Mouse (Mus musculus) kidney, adult 11 months (tissue): ENCODE results near the gene Atp6v0a4.

Experiments
- DNase-seq: peaks from one replicate; pipeline ENCODE4 v3.0.0; 2022

Gene Atp6v0a4

GRCm38 (mm10) chr6:38124882-38125281 lies 496 bp upstream of the Atp6v0a4 start:
- peak; percentile 51 for DNase-seq

GRCm38 (mm10) chr6:38123471-38124206 lies 747 bp downstream of the Atp6v0a4 start:
- no peak for DNase-seq

GRCm38 (mm10) chr6:38122791-38123190 lies 1.6 kb downstream of the Atp6v0a4 start:
- DNase-seq = peak; percentile 71

GRCm38 (mm10) chr6:38121843-38122242 lies 2.5 kb downstream of the Atp6v0a4 start:
- no peak for DNase-seq

GRCm38 (mm10) chr6:38120681-38121371 lies 3.6 kb downstream of the Atp6v0a4 start:
- DNase-seq = peak; percentile 88

GRCm38 (mm10) chr6:38118341-38118740 lies 6.0 kb downstream of the Atp6v0a4 start:
- no peak for DNase-seq

GRCm38 (mm10) chr6:38116107-38116770 lies 8.1 kb downstream of the Atp6v0a4 start:
- DNase-seq = no peak

GRCm38 (mm10) chr6:38110859-38111258 lies 13.5 kb downstream of the Atp6v0a4 start:
- peak; percentile 83 for DNase-seq

- peak; percentile 52 for DNase-seq
These were observed 14.5 kb downstream of the Atp6v0a4 start for GRCm38 (mm10) chr6:38109871-38110270.

- peak; percentile 72 for DNase-seq
These were observed 15.1 kb downstream of the Atp6v0a4 start, which contains the start of gene Tmem213 for GRCm38 (mm10) chr6:38109160-38109795. Gene Tmem213 (plus strand): TSS chr6:38109255.

- no peak for DNase-seq
These were observed 15.9 kb downstream of the Atp6v0a4 start for GRCm38 (mm10) chr6:38108449-38108848.

GRCm38 (mm10) chr6:38105924-38106323 lies 18.5 kb downstream of the Atp6v0a4 start:
- no peak for DNase-seq

- DNase-seq = no peak
These were observed 20.6 kb downstream of the Atp6v0a4 start for GRCm38 (mm10) chr6:38103775-38104174.

- DNase-seq = no peak
These were observed 22.1 kb downstream of the Atp6v0a4 start for GRCm38 (mm10) chr6:38102216-38102795.

GRCm38 (mm10) chr6:38096961-38097370 lies 27.4 kb downstream of the Atp6v0a4 start:
- DNase-seq = peak; percentile 77

GRCm38 (mm10) chr6:38094701-38095100 lies 29.7 kb downstream of the Atp6v0a4 start:
- DNase-seq = no peak

- DNase-seq = no peak
These were observed 31.8 kb downstream of the Atp6v0a4 start for GRCm38 (mm10) chr6:38092539-38092938.

- DNase-seq = no peak
These were observed 37.0 kb downstream of the Atp6v0a4 start for GRCm38 (mm10) chr6:38087242-38088026.

- DNase-seq = no peak
These were observed 41.2 kb downstream of the Atp6v0a4 start for GRCm38 (mm10) chr6:38083204-38083603.

GRCm38 (mm10) chr6:38081727-38082341 lies 42.6 kb downstream of the Atp6v0a4 start:
- DNase-seq = peak; percentile 44

- no peak for DNase-seq
These were observed 44.0 kb downstream of the Atp6v0a4 start for GRCm38 (mm10) chr6:38080364-38080763.
